Mouse (Mus musculus) intestine, embryonic 14.5 days (tissue): ENCODE measurements around the gene Akap5. TPM values are rescaled to one million over a fixed set of nuclear protein-coding genes. Genes with fewer than 3 reads are reported as not detected.

Experiments
- ATAC-seq: fragments of 200-750 bp; cut with Nextera tagmentation; replicated peaks from 2 replicates; pipeline ENCODE4 v1.8.0; 2017; ENCODE audit warnings: low read depth, moderate number of reproducible peaks, moderate TSS enrichment, moderate library complexity; ENCODE audit not compliant: low FRiP score, low TSS enrichment
- DNase-seq: peaks from one replicate; pipeline ENCODE4 v3.0.0-alpha.2; 2018; ENCODE audit warnings: low spot score
- H3K27ac ChIP-seq: fragments of 300-500 bp; sonication (generic); 2 replicates; pipeline ENCODE4 v1.5.1; 2014; ENCODE audit warnings: low read depth, mild to moderate bottlenecking, control low read depth
- H3K27me3 ChIP-seq: fragments of 300-500 bp; sonication (generic); replicated peaks from 2 replicates; pipeline ENCODE4 v1.6.1; 2014; ENCODE audit warnings: low read length, control low read depth; ENCODE audit not compliant: control insufficient read depth, insufficient read depth
- H3K36me3 ChIP-seq: fragments of 300-500 bp; sonication (generic); 2 replicates; pipeline ENCODE4 v1.6.1; 2014; ENCODE audit warnings: low read length, control low read depth; ENCODE audit not compliant: control insufficient read depth, insufficient read depth
- H3K4me1 ChIP-seq: fragments of 300-500 bp; sonication (generic); replicated peaks from 2 replicates; pipeline ENCODE4 v1.6.1; 2014; ENCODE audit warnings: low read length, control low read depth, mixed read lengths; ENCODE audit not compliant: control insufficient read depth, insufficient read depth
- H3K4me2 ChIP-seq: fragments of 300-500 bp; sonication (generic); 2 replicates; pipeline ENCODE4 v1.6.1; 2014; ENCODE audit warnings: low read length
- H3K4me3 ChIP-seq: fragments of 300-500 bp; sonication (generic); 2 replicates; pipeline ENCODE4 v1.5.1; 2014; ENCODE audit warnings: low read depth, low read length, control low read depth, mixed read lengths
- H3K9ac ChIP-seq: fragments of 300-500 bp; sonication (generic); 2 replicates; pipeline ENCODE4 v1.6.1; 2014; ENCODE audit warnings: mild to moderate bottlenecking, low read length
- H3K9me3 ChIP-seq: fragments of 300-500 bp; sonication (generic); 2 replicates; pipeline ENCODE4 v1.6.1; 2016; ENCODE audit warnings: low read length, control low read depth; ENCODE audit not compliant: control insufficient read depth
- WGBS: fragments of 180-500 bp; shearing (Covaris S2); extraction: QIAGEN DNeasy Blood & Tissue Kit; methylation state at CpG from one replicate; pipeline ENCODE4 v1.1.7; 2014; 5-methylcytosine and 5-hydroxymethylcytosine counted together
- polyA plus RNA-seq: library from polyadenylated mRNA; unstranded; fragments of >200 nt; fragmentation: Nextera tagmentation; extraction: Ambion mirVana; gene quantifications from 2 replicates; pipeline ENCODE4 v1.2.1, GENCODE M21; 2014

Gene Akap5
- polyA plus RNA-seq, 1 experiment from 2014 or later: 4.2 TPM

- H3K4me1 ChIP-seq: peaks cover 18% of the 10 kb centered on the region
- H3K27ac ChIP-seq: no peak overlapping the region
- no peaks in the 10 kb centered on the region for H3K9me3 ChIP-seq
- no peak for DNase-seq
- H3K4me3 ChIP-seq: no peak overlapping the region
- no peak overlapping the region for H3K9ac ChIP-seq
- 88% methylated on average over 8 of the region's 8 CpGs for WGBS
- no peak overlapping the region for H3K4me2 ChIP-seq
- ATAC-seq: no peak
- no peaks in the 10 kb centered on the region for H3K27me3 ChIP-seq
- H3K36me3 ChIP-seq: peaks cover 50% of the 10 kb centered on the region
Observed at GRCm38 (mm10) chr12:76305107-76305506, 19.6 kb upstream of the Akap5 start.

GRCm38 (mm10) chr12:76306852-76307561 is 17.7 kb upstream of the Akap5 start:
- no peak overlapping the region for H3K4me3 ChIP-seq
- ATAC-seq (no peak), DNase-seq (no peak)
- H3K27me3 ChIP-seq: no peaks in the 10 kb centered on the region
- peaks cover 41% of the 10 kb centered on the region for H3K36me3 ChIP-seq
- peaks cover 19% of the 10 kb centered on the region for H3K4me1 ChIP-seq
- H3K9me3 ChIP-seq: no peaks in the 10 kb centered on the region
- no peak overlapping the region for H3K4me2 ChIP-seq
- H3K9ac ChIP-seq: no peak overlapping the region
- peak overlapping the region; percentile 90 for H3K27ac ChIP-seq
- WGBS: 77% methylated on average over 9 of the region's 9 CpGs

- H3K4me1 ChIP-seq: peaks cover 19% of the 10 kb centered on the region
- no peak for ATAC-seq
Observed at GRCm38 (mm10) chr12:76307964-76308363, 16.7 kb upstream of the Akap5 start.

GRCm38 (mm10) chr12:76308436-76308835 is 16.3 kb upstream of the Akap5 start:
- Histone ChIP-seq H3K27ac (peak overlapping the region; percentile 90), H3K9ac (no peak overlapping the region), H3K9me3 (no peaks in the 10 kb centered on the region), H3K4me2 (no peak overlapping the region), H3K27me3 (no peaks in the 10 kb centered on the region), H3K4me3 (no peak overlapping the region), H3K36me3 (peaks cover 38% of the 10 kb centered on the region), H3K4me1 (peaks cover 19% of the 10 kb centered on the region)
- DNase-seq (no peak), ATAC-seq (no peak)
- WGBS: 84% methylated on average over 5 of the region's 5 CpGs

More at GRCm38 (mm10) chr12:76307964-76308363, 16.7 kb upstream of the Akap5 start:
- 22% methylated on average over 9 of the region's 9 CpGs for WGBS
- H3K27ac ChIP-seq: peak overlapping the region; percentile 90
- H3K4me2 ChIP-seq: no peak overlapping the region
- H3K9ac ChIP-seq: no peak overlapping the region
- H3K4me3 ChIP-seq: no peak overlapping the region
- no peaks in the 10 kb centered on the region for H3K9me3 ChIP-seq
- peak; percentile 64 for DNase-seq
- peaks cover 38% of the 10 kb centered on the region for H3K36me3 ChIP-seq
- H3K27me3 ChIP-seq: no peaks in the 10 kb centered on the region

GRCm38 (mm10) chr12:76310007-76310406 is 14.7 kb upstream of the Akap5 start:
- Histone ChIP-seq H3K9ac (no peak overlapping the region), H3K4me2 (no peak overlapping the region), H3K4me1 (peaks cover 19% of the 10 kb centered on the region), H3K9me3 (no peaks in the 10 kb centered on the region), H3K4me3 (no peak overlapping the region), H3K36me3 (peaks cover 39% of the 10 kb centered on the region), H3K27ac (0 out of 2 replicates have a peak overlapping the region, but pooled peaks have one; percentile 22), H3K27me3 (no peaks in the 10 kb centered on the region)
- DNase-seq (no peak), ATAC-seq (no peak)
- WGBS: 64% methylated on average over 6 of the region's 6 CpGs

- ATAC-seq (no peak), DNase-seq (no peak)
- Histone ChIP-seq H3K4me2 (no peak overlapping the region), H3K27me3 (no peaks in the 10 kb centered on the region), H3K9ac (no peak overlapping the region), H3K4me3 (no peak overlapping the region), H3K36me3 (peaks cover 42% of the 10 kb centered on the region), H3K27ac (no peak overlapping the region), H3K9me3 (no peaks in the 10 kb centered on the region), H3K4me1 (peaks cover 19% of the 10 kb centered on the region)
- 67% methylated on average over 6 of the region's 6 CpGs for WGBS
Observed at GRCm38 (mm10) chr12:76310633-76311032, 14.1 kb upstream of the Akap5 start.

- peaks cover 45% of the 10 kb centered on the region for H3K36me3 ChIP-seq
- no peak overlapping the region for H3K4me3 ChIP-seq
- H3K27ac ChIP-seq: no peak overlapping the region
- WGBS: 92% methylated on average over 9 of the region's 9 CpGs
- no peak overlapping the region for H3K9ac ChIP-seq
- H3K27me3 ChIP-seq: no peaks in the 10 kb centered on the region
- H3K4me2 ChIP-seq: no peak overlapping the region
- peaks cover 19% of the 10 kb centered on the region for H3K4me1 ChIP-seq
- ATAC-seq (no peak), DNase-seq (no peak)
- no peaks in the 10 kb centered on the region for H3K9me3 ChIP-seq
Observed at GRCm38 (mm10) chr12:76311227-76311626, 13.5 kb upstream of the Akap5 start.

- Histone ChIP-seq H3K27me3 (no peaks in the 10 kb centered on the region), H3K4me1 (peaks cover 18% of the 10 kb centered on the region), H3K36me3 (peaks cover 44% of the 10 kb centered on the region), H3K27ac (no peak overlapping the region), H3K9ac (no peak overlapping the region), H3K9me3 (no peaks in the 10 kb centered on the region), H3K4me3 (no peak overlapping the region), H3K4me2 (no peak overlapping the region)
- 78% methylated on average over 8 of the region's 8 CpGs for WGBS
- no peak for DNase-seq
- ATAC-seq: peak; percentile 45
Observed at GRCm38 (mm10) chr12:76311951-76312350, 12.7 kb upstream of the Akap5 start.
